Mouse (Mus musculus) erythroblast, adult 5-6 weeks (primary cell): Measurements from ENCODE around the gene Zdhhc14. TPM values are rescaled to one million over a fixed set of nuclear protein-coding genes. Genes with fewer than 3 reads are reported as not detected.
A peak's percentile ranks its signal among the peaks of the same experiment; 100 is the strongest.

Experiments used
- ATAC-seq: replicated peaks from 2 replicates; pipeline ENCODE4 v1.8.0; 2016; ENCODE audit warnings: moderate number of reproducible peaks, mild to moderate bottlenecking, moderate TSS enrichment, inconsistent platforms; ENCODE audit not compliant: poor library complexity, low FRiP score, severe bottlenecking
- total RNA-seq, 2 experiments: library from RNA; stranded (forward) in 1 of 2; stranded (reverse) in 1 of 2; fragments of 150-400 nt in 1 of 2; fragments of 200-764, 138-1000 nt in 1 of 2; gene quantifications; 2 replicates each; pipeline versions ENCODE4 v1.2.3 to v1.2.4; 2015 to 2017; ENCODE audit warnings: low replicate concordance in 2 of 2

The Zdhhc14 gene
- total RNA-seq (2015; ENCODE audit: low replicate concordance) (45.3 and 71.3 TPM in 2 replicates), total RNA-seq (2017; ENCODE audit: low replicate concordance) (51.8 and 56.7 TPM in 2 replicates)

DNA sequence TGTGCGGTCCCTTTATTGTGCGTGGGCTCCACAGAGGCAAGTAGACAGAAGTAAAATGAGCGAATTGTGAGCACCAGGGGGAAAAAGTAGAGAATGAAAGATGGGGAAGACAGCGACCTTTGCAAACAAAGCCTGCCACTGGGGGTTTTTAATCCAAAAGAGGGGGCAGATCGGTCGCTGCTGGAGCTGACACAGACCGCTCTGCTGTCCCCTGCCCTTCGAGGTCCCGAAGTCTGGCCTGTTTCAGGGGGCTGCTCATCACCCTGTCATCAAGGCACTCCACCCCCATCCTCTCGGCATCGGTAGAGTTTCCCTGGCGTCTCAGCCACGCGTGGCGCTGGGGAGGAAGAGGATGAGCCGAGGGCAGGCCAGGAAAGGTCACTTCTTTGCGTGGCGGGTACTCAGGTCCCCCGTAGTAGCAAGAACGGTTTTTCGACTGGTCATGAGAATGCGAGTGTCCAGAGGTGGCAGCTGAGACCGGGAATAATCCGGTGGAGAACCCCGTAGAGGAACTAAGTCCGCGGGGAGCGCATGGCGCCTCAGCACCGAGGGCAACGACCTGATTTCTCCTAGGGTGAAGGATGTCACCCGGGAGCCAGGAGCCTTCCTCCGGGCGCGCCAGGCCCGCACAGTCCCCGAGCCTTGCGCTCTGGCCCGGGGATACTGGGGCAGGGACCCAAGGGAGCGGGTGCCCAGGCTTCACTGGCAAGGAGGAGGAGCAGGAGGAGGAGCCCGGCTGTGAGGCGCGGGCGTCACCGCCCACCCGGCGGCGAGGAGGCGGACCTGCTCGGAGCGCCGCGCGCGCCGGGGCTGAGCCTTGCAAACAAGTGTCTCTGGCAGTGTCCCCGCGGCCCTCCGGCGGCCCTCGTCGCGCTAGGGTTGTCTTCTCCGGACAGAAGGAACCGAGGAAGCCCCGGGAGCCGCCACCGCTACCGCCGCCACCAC lies at the start of gene Zdhhc14:
Gene Zdhhc14, plus strand, starts transcription at position 757 of the 945 bp plus-strand sequence.
- ATAC-seq = peak; percentile 88

DNA sequence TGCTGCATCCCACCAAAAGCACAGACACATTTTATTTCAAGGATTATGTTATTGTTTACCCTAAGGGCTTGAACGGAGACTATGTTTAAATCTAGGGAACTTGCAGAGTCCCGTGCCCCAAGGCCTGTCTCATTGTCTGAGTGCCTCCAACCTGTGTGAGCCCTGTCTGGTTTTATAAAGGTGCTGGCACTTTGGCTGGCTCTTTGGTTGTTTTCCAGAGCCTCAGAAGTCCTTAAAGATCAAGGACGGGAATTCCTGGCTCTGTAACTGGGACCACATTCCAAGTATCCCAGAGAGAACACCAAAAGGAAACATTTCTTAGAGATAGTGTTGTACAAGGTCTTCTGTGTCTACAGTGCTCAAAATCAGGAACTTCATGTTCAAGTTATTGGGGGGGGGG lies 49.1 kb upstream of the Zdhhc14 start:
- no peak for ATAC-seq

DNA sequence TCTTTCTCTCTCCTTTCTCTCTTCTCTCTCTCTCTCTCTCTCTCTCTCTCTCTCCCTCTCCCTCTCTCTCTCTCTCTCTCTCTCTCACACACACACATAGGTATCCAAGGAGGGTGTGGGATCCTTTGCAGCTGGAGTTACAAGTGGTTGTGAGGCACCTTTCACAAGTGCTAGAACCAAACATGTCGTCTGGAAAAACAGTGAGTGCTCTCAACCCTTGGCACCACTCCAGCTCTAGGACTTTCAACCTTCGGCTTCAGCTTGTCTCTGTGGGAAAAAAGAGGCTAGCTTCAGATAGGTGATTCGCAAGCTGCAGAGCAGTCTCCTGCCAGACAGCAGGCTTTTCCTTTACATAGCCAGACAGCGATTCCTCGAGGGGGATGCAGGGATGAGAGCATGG lies 48.6 kb upstream of the Zdhhc14 start:
- ATAC-seq = no peak

DNA sequence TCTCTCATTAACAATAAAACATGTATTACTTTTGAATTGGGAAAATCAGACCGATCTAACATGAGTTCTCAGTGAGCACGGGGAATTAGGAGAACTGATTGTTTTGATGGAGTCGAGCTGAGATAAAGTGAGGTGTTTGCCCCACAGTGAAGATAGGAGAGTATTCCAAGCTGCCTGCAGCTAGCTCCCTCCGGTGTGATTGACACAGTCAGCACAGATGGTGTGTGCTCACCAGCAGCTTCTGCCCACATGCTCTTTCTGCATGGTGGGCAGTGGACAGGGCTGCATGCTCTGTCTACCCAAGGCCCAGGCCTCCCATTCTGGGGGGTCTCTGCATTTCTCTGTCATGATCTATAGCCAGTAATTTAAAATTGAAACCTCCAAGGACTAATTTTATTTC lies 38.7 kb upstream of the Zdhhc14 start:
- no peak for ATAC-seq

DNA sequence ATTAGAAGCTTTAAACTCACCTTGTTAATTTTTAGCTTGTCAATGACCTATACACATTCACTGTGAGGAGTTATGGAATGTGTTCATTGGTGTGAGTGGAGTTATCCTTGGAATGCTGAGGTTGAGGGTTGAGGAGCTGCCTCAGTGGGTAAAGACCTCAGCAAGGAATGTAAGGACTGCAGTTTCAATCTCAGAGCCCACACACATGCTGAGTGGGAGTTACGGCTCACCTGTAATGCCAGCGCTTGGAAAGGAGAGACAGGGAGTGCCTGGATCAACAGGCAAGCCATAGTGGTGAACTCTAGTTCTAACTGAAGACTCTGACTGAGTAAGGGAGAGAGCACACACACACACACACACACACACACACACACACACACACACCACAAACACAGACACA lies 28.4 kb upstream of the Zdhhc14 start:
- ATAC-seq = no peak

DNA sequence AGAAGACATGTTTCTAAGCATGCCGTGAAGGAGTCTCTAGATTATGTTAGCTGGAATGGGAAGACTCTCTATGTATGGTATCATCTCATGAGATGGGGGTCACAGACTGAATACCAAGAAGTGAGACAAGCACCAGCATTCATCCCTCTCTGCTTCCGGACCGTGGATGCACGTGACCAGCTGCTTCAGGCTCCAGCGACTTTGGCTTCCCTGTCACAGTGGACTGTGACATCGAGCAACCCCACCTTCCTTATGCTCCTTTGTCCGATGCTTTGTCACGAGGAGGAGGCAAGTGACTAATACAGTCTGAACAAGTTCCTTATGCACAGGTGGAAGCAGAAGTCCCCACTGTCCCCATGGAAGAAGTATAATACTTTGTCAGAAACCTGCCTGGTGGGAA lies 25.6 kb upstream of the Zdhhc14 start:
- no peak for ATAC-seq

DNA sequence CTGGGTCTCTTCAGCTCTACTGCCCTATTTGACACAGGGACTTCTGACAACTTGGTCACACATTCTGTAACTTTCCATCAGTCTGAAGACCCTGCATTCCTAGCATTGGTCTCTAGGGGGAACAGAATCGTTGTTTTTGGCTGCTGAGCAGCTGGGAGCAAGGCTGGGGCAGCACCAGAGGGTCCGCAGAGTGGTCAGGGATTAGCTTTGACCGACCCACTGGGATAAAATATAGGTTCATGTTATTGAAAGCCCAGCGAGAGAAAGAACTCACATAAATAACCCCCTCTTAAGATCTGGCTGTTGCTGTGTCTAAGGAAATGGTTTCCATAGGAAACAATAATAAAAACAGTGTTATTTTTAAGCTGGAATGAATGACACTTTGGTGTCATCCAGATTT lies 25.2 kb upstream of the Zdhhc14 start:
- no peak for ATAC-seq

DNA sequence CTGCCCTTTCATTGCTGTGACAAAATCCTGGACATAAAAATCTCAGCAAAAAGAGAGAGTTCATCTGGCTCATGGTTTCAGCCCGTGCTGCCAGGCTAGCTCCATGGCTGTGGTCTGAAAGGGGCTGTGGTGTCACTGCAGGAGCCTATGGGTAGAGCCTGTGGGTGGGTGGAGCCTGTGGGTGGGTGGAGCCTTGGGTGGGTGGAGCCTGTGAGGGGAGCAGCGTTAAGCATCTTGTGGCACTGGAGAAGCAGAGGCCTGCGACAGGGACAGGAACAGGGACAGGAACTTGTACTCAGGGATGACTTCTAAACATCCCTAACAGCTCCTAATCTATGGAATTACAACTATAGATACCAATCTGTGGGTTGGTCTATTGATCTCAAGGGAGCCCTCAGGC lies 20.1 kb upstream of the Zdhhc14 start:
- ATAC-seq = peak; percentile 84

DNA sequence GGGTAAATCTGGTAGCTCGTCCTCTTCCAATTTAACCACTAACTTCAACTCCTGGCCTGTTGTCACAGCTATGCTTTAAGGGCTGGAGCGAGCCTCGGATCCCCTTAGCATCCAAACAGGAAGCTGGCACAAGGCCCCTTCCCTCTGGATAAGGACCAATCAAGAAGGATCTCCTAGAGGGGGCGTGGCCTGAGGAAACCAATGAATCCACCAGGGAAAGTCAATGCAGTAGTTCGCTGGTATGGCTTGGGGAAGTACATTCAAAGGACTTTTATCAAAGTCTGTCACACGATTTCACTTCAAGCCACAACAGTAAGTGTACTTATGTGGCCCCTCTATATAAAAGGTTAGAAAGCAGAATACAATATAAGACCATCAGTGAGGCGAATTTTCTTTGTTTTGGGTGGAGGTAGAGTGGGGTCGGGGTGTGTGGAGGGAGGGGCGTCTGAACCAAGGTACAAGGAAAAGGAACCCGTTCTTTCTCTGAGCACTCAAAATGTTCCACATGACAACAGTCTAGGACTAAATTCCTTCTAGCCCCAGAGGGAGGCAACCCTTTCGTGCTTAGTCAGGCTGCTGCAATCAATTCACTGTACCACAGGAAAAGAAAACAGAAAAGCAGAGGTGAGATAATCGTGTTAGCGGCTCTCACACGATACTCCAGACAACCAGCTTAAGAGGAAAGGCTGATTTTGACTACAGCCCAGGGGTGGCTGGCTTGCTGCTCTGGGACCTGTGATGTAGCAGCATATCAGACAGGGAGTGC lies 16.2 kb upstream of the Zdhhc14 start:
- peak; percentile 46; the same call in 1 of the 2 replicates for ATAC-seq

DNA sequence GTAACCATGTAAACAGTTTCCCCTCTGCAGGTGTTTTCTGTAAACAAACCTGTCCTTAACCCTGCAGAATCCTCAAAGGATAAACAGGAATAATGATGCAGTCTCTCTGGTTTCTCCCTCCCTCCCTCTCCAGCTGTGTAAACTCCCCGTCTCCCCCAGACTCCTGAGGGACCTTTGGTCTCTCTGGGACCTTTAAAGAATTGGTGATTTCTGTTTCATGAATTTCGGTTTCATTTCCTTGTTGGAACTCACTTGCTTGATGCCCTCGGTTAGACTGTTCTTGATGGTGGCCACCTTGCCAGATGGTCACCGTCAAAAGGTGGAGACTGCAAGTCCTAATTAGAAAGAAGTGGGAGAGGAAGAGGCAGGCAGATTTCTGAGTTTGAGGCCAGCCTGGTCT lies 8.9 kb upstream of the Zdhhc14 start:
- no peak for ATAC-seq

DNA sequence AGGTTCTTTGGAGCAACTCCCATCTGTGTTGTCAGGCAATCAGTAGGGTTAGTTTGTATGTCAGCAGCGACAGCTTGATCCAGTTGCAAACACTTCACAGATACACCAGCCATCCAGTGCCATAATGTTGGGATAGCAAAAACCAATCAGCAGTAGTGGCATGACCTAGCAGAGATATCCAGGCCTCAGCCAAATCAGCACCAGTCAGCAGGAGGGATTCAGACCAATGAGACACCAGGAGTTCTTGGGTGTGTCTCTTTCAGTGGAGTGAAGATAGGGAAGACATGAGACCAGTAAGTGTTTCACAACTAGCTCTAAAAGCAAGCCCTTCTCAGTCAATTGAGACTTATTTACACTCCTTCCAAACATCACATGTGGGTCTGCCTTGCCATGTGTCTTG lies 7.7 kb upstream of the Zdhhc14 start:
- peak; percentile 99 for ATAC-seq

DNA sequence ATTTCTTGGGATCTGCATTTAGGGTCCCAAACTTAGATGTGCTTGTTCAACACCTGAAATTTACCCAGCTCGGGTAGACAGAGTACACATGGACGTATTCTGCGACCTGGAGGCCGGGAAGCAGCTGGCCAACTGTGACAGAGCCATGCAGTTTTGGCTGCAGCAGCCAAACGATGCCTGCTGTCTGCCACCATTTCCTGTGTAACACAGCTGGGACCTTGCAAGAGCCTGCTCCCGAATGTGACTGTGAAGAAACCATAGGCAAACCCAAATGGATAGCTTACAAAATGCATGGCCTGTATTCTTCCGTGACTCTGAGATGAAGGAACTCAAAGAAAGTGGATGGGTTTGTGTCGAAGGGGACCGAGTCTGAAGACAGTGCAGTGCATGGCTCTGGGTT lies 4.2 kb upstream of the Zdhhc14 start:
- ATAC-seq = no peak

DNA sequence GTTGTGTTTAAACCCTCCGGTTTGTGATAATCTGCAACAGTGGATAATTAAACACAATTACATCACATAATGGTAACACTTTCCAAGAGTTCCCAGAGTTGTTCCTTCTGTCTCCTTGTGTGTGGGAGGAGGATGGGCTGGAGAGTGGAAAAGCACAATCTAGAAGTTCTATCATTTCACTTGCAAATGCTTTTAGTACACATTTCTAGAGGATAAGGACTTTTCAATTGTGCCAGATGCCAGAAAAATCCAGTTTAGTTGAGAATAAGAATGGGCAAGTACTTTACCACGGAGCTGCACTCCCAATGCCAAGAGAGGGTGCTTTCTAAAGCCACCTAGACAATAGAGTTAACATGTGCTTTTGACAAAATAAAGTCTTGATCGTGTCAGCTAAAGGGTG lies 2.0 kb upstream of the Zdhhc14 start:
- no peak for ATAC-seq

DNA sequence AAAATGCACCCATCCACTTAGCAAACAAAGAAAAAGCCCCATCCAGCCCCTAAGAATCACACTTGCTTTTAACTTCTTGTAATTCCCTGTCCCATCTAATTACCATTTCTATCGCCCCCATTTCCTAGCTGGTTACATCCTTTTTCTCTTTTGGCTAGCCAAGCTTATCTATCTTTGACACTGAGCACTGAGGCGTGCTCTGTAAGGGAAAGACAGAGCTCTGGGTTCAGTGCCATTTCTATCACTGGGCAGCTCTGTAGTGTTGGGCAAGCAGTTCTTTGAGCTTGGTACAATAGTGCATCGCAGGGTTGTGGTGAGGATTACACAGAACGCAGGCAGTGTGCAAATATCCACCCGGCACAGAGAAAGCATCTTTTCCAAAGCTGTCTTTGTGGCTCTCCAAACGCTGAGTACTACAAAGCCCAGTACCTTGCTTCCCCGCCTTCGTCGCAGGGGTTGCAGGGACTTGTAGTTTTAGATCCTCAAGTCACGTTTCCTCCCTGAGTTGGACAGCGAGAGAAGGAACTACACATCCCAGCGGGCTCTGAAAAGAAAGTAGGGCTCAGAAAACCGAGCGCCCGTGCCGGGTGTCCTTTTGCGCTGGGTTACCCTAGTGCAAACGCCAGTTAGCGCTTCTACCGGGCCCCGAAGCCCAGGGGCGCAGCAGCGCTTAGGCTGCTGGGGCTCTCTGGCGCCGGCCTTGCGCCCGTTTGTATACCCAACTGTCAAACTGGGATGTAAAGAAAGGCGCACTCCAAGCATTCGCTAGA lies 1.1 kb upstream of the Zdhhc14 start:
- peak; percentile 79 for ATAC-seq

DNA sequence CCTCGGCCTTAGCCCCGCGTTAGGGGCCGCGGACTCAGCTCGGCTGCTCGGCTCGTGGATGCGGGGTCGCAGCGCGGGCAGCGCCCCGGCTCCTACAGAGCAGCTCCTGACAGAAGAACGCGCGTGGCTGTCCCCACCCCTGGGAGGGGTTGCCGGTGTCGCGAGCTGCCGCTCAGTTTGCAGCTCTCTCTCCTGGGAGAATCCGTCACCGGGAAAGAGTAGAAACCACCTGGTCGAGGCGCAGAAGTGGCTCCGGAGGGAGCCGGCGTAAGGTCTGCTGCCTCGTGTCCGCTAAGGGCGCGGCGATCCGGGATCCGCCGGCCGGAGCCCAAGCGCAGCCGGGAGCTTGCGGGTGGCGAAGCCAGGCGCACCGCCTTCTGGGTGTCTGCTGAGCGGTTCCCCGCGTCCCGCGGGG lies 396 bp downstream of the Zdhhc14 start:
- ATAC-seq = no peak

DNA sequence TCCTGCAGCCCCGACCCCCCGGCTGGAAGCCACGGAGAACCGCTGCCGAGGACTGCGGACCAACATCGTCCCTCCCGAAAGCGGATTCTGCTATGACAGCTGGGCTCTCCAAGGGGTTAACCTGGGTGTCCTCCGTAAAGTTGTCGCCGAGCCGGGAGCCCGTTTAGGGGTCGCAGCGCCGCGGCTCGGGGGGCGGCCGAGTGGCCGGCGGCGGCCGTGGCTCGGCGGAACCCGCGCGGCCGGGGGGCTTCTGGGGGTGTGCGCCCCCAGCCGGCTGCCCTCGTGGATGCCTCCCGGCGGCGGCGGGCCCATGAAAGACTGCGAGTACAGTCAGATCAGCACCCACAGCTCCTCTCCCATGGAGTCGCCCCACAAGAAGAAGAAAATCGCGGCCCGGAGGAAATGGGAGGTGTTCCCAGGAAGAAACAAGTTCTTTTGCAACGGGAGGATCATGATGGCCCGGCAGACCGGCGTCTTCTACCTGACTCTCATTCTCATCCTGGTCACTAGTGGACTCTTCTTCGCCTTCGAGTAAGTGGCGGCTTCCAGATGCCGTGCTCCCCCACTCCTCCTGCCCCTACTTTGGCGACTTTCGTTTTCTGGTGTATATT lies 909 bp downstream of the Zdhhc14 start:
- no peak for ATAC-seq

DNA sequence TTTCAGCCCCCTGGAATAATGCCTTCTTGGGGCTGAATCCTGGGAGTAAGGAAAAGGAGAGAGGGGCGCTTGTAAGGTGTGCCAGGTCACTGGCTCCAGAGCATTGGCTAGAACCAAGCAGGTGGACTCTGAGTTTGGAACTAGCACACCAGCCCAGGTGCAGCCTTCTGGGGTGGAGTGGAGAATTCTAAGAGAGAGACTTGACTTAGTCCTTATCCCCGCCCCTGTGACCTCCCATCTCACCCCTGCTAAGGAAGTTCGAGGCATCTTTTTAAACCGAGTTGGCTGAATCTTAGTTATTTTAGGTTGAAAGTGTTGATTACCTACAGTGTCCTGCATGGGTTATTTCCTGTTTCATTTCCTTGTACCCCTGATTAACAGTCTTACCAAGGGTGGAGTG lies 1.5 kb downstream of the Zdhhc14 start:
- ATAC-seq = peak; percentile 60

DNA sequence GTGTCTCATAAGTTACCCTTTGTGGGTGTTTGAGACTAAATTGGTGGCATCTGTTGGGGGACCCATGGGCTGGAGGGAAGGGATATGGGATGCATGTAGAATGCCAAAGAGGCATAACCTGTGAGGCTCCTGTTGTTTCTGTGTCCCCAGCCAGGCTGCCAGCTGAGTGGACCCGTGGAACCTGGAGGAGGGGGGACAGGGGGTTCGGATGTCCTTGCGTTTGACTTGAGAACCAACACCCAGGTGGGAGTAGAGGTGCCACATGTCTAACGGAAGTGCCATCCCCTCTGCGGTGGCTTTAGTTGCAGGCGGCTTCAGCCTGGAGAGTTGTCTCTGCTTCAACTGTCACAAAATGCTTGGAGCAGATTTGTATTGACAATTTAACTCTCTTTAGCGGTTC lies 2.5 kb downstream of the Zdhhc14 start:
- ATAC-seq = no peak

DNA sequence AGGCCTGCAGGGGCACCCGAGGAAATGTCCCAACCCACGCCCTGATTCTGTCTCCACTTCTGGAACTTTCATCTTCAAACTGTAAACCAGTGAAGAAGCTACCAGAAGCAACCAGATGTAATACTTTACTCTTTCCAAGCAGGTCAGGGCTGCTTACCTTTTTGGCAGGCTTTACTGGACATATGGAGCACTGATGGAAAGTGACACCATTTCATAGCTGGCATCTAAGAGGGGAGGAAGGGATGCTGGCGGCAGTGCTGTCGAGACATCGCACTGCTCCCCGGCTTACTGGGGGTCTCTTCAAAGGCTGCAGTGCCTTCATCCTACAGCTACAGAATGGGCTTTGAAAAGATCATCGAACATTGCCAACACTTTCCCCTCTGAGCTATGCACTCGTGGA lies 5.3 kb downstream of the Zdhhc14 start:
- no peak for ATAC-seq

DNA sequence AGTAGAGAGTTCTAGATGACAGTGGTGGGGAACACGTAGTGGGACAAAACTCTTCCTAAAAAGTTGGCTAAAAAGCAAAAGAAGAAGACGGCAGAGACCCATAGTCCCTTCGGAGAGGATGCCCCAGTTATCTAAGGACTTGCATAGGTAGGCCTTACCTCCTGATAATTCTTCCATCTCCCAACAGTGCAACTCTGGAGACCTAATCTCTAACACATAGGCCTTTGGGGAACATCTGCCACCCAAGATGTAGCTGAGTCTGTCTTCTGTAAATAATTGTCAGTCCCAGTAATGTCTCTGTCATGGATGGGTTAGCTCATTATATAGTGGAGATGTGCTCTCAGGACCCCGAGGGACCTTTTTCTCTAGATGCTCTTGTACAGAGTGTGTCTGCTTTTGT lies 6.6 kb downstream of the Zdhhc14 start:
- ATAC-seq = peak; percentile 75
